Mouse (Mus musculus): ENCODE measurements around the gene Mup4. TPM values are rescaled to one million over a fixed set of nuclear protein-coding genes. Genes with fewer than 3 reads are reported as not detected.
"Not testable (repeated sequence)": the region's sequence is repeated elsewhere in the genome, so short reads cannot be mapped to it uniquely, and the experiment has no call there.

Gene Mup4
- total RNA-seq (2012; rRNA removed), result not detected in 2 replicates
- total RNA-seq (2014; rRNA removed), result not detected in 2 replicates
- polyA plus RNA-seq (2012; ENCODE audit: insufficient read length, low read depth), result not detected in 2 replicates

- Histone ChIP-seq H3K4me1 (ENCODE audit: control insufficient read depth in 1 of 2, insufficient read depth in 2 of 2) (peaks cover 0 to 4% of the 10 kb centered on the region in 2 experiments; a peak in 1 of 4 replicates), H3K4me3 (replicated peaks in 1 of 3; ENCODE audit: low read depth in 2 of 3, low read length in 2 of 3, poor library complexity in 1 of 3) (no peak within 1 kb of the TSS), H3K9ac (ENCODE audit: insufficient read depth, low read depth) (no peak within 1 kb of the TSS), H3K4me2 (ENCODE audit: insufficient read depth, low read depth, poor library complexity, severe bottlenecking) (no peak within 1 kb of the TSS), H3K27ac (ENCODE audit: insufficient read depth, low read depth) (no peak within 1 kb of the TSS), H3K27me3 (replicated peaks) (no peaks in the 10 kb centered on the region), H3K36me3 (replicated peaks in 1 of 2; ENCODE audit: control insufficient read depth in 1 of 2, insufficient read depth in 1 of 2, low read length in 1 of 2) (no peaks in the 10 kb centered on the region), H3K9me3 (replicated peaks; ENCODE audit: low read length) (no peaks in the 10 kb centered on the region), H3K79me2 (replicated peaks; ENCODE audit: control insufficient read depth, extremely low read depth, insufficient read depth, poor library complexity, severe bottlenecking) (no peaks in the 10 kb centered on the region)
- dilution Hi-C loops (cut with MboI; ENCODE audit: extremely low pct_ligation_motif_present, extremely low pct_unique_long_range_greater_than_20kb, low sequenced_read_pairs), result no loop called here
- in situ Hi-C loops (cut with MboI; ENCODE audit: low pct_ligation_motif_present, low pct_unique_long_range_greater_than_20kb, low sequenced_read_pairs), result no loop called here
- TF ChIP-seq NELFE (IDR thresholded peaks at IDR 0.05; ENCODE audit: low read depth, low read length) (no peak), CTCF (conservative IDR thresholded peaks at IDR 0.05 in 1 of 2, IDR thresholded peaks at IDR 0.05 in 1 of 2; ENCODE audit: low read depth in 2 of 2, low read length in 2 of 2) (no peak), MAZ (IDR thresholded peaks at IDR 0.05; ENCODE audit: low read depth, low read length) (no peak), HCFC1 (IDR thresholded peaks at IDR 0.05; ENCODE audit: low read depth, low read length) (no peak), POLR2AphosphoS2 (IDR thresholded peaks at IDR 0.05; ENCODE audit: low read depth, low read length) (no peak), ETS1 (conservative IDR thresholded peaks at IDR 0.05; ENCODE audit: low read depth, low read length) (no peak), ZMIZ1 (IDR thresholded peaks at IDR 0.05; ENCODE audit: low read depth, low read length) (no peak), MEF2A (IDR thresholded peaks at IDR 0.05; ENCODE audit: borderline replicate concordance, low read depth, low read length) (no peak), POLR2A (IDR thresholded peaks at IDR 0.05; ENCODE audit: low read depth, low read length) (no peak), TCF12 (IDR thresholded peaks at IDR 0.05; ENCODE audit: low read depth, low read length) (no peak), BHLHE40 (IDR thresholded peaks at IDR 0.05; ENCODE audit: low read depth, low read length) (no peak), UBTF (IDR thresholded peaks at IDR 0.05; ENCODE audit: low read depth, low read length) (no peak), RCOR1 (conservative IDR thresholded peaks at IDR 0.05; ENCODE audit: low read depth, low read length) (no peak), USF1 (IDR thresholded peaks at IDR 0.05; ENCODE audit: low read depth, low read length) (no peak)
- DNase-seq (ENCODE audit: extremely low read depth), result no peak
These were observed at the start of gene Mup4 for GRCm38 (mm10) chr4:59960610-59961009. TSS of gene Mup4 (minus strand) at chr4:59960710.

- dilution Hi-C loops (cut with MboI; ENCODE audit: extremely low pct_ligation_motif_present, extremely low pct_unique_long_range_greater_than_20kb, low sequenced_read_pairs); H3K4me2 ChIP-seq (ENCODE audit: insufficient read depth, low read depth, poor library complexity, severe bottlenecking); DNase-seq (ENCODE audit: extremely low read depth): not testable (repeated sequence)
These were observed 37.4 kb upstream of the Mup4 start for GRCm38 (mm10) chr4:59997894-59998293.

More at GRCm38 (mm10) chr4:59997894-59998293, 37.4 kb upstream of the Mup4 start:
- H3K4me3 ChIP-seq (replicated peaks in 1 of 3; ENCODE audit: low read depth in 2 of 3, low read length in 2 of 3, poor library complexity in 1 of 3); H3K27ac ChIP-seq (ENCODE audit: insufficient read depth, low read depth); H3K9ac ChIP-seq (ENCODE audit: insufficient read depth, low read depth); H3K9me3 ChIP-seq (replicated peaks; ENCODE audit: low read length); H3K79me2 ChIP-seq (replicated peaks; ENCODE audit: control insufficient read depth, extremely low read depth, insufficient read depth, poor library complexity, severe bottlenecking); in situ Hi-C loops (cut with MboI; ENCODE audit: low pct_ligation_motif_present, low pct_unique_long_range_greater_than_20kb, low sequenced_read_pairs); H3K4me1 ChIP-seq (ENCODE audit: control insufficient read depth in 1 of 2, insufficient read depth in 2 of 2); H3K36me3 ChIP-seq (replicated peaks in 1 of 2; ENCODE audit: control insufficient read depth in 1 of 2, insufficient read depth in 1 of 2, low read length in 1 of 2); H3K27me3 ChIP-seq (replicated peaks): not testable (repeated sequence)
